Mouse (Mus musculus) hindbrain, embryonic 14.5 days (tissue): ENCODE measurements at regions not wholly inside any gene's neighbourhood (a gene's known extent, or its start where the extent isn't known, plus 50 kb on each side); places are given as distances from the start of the nearest gene placed in this dataset.

ENCODE experiments used
- ATAC-seq: fragments of 200-750 bp; cut with Nextera tagmentation; 2 replicates; pipeline ENCODE4 v1.8.0; 2017; ENCODE audit warnings: moderate number of reproducible peaks, mild to moderate bottlenecking, moderate TSS enrichment, moderate library complexity; ENCODE audit not compliant: low FRiP score
- DNase-seq: peaks from one replicate; pipeline ENCODE4 v3.0.0-alpha.2; 2015; ENCODE audit warnings: low spot score
- H3K27ac ChIP-seq: fragments of 300-500 bp; sonication (generic); 2 replicates; pipeline ENCODE4 v1.5.1; 2014; ENCODE audit warnings: mild to moderate bottlenecking, moderate library complexity
- H3K27me3 ChIP-seq: fragments of 300-500 bp; sonication (generic); 2 replicates; pipeline ENCODE4 v1.6.1; 2014; ENCODE audit warnings: mild to moderate bottlenecking, low read length, mixed read lengths; ENCODE audit not compliant: control insufficient read depth, insufficient read depth
- H3K36me3 ChIP-seq: fragments of 300-500 bp; sonication (generic); replicated peaks from 2 replicates; pipeline ENCODE4 v1.6.1; 2014; ENCODE audit not compliant: control insufficient read depth, insufficient read depth
- H3K4me1 ChIP-seq: fragments of 300-500 bp; sonication (generic); replicated peaks from 2 replicates; pipeline ENCODE4 v1.6.1; 2014; ENCODE audit warnings: antibody characterized with exemption, low read length, mixed read lengths; ENCODE audit not compliant: control insufficient read depth, insufficient read depth
- H3K4me2 ChIP-seq: fragments of 300-500 bp; sonication (generic); replicated peaks from 2 replicates; pipeline ENCODE4 v1.6.1; 2014; ENCODE audit warnings: mild to moderate bottlenecking, moderate library complexity
- H3K4me3 ChIP-seq: fragments of 300-500 bp; sonication (generic); replicated peaks from 2 replicates; pipeline ENCODE4 v1.5.1; 2014; ENCODE audit warnings: mild to moderate bottlenecking, low read length
- H3K9ac ChIP-seq: fragments of 300-500 bp; sonication (generic); 2 replicates; pipeline ENCODE4 v1.6.1; 2014
- H3K9me3 ChIP-seq: fragments of 300-500 bp; sonication (generic); 2 replicates; pipeline ENCODE4 v1.6.1; 2016; ENCODE audit warnings: low read length; ENCODE audit not compliant: control insufficient read depth
- WGBS: fragments of 180-500 bp; shearing (Covaris S2); extraction: QIAGEN DNeasy Blood & Tissue Kit; methylation state at CpG from one replicate; pipeline ENCODE4 v1.1.7; 2014; 5-methylcytosine and 5-hydroxymethylcytosine counted together

- Histone ChIP-seq H3K9ac (no peak overlapping the region), H3K4me3 (no peak overlapping the region), H3K4me1 (0 out of 2 replicates have a peak, but pooled peaks cover 3% of the 10 kb centered on the region), H3K4me2 (no peak overlapping the region), H3K27ac (no peak overlapping the region), H3K36me3 (no peaks in the 10 kb centered on the region), H3K9me3 (no peaks in the 10 kb centered on the region), H3K27me3 (no peaks in the 10 kb centered on the region)
- DNase-seq (no peak), ATAC-seq (no peak)
- 81% methylated on average over 4 of the region's 4 CpGs for WGBS
These were observed 129.9 kb downstream of the Mtx2 start for GRCm38 (mm10) chr2:74955281-74956128.

- no peaks in the 10 kb centered on the region for H3K27me3 ChIP-seq
- 95% methylated on average over 1 of the region's 1 CpGs for WGBS
- H3K4me3 ChIP-seq: no peak overlapping the region
- H3K4me2 ChIP-seq: no peak overlapping the region
- 0 out of 2 replicates have a peak, but pooled peaks cover 3% of the 10 kb centered on the region for H3K4me1 ChIP-seq
- no peaks in the 10 kb centered on the region for H3K9me3 ChIP-seq
- no peak overlapping the region for H3K27ac ChIP-seq
- DNase-seq (no peak), ATAC-seq (no peak)
- H3K36me3 ChIP-seq: no peaks in the 10 kb centered on the region
- H3K9ac ChIP-seq: no peak overlapping the region
These were observed 130.5 kb downstream of the Mtx2 start for GRCm38 (mm10) chr2:74956129-74956450.

GRCm38 (mm10) chr2:74956556-74956955 is 131.0 kb downstream of the Mtx2 start:
- Histone ChIP-seq H3K4me1 (0 out of 2 replicates have a peak, but pooled peaks cover 3% of the 10 kb centered on the region), H3K36me3 (no peaks in the 10 kb centered on the region), H3K9ac (no peak overlapping the region), H3K27ac (no peak overlapping the region), H3K4me3 (no peak overlapping the region), H3K4me2 (no peak overlapping the region), H3K27me3 (no peaks in the 10 kb centered on the region), H3K9me3 (no peaks in the 10 kb centered on the region)
- WGBS: 99% methylated on average over 2 of the region's 2 CpGs
- DNase-seq: no peak
- ATAC-seq: no peak

GRCm38 (mm10) chr2:74959936-74960335 is 134.3 kb downstream of the Mtx2 start:
- no peaks in the 10 kb centered on the region for H3K9me3 ChIP-seq
- no peak overlapping the region for H3K27ac ChIP-seq
- no peak overlapping the region for H3K4me3 ChIP-seq
- H3K36me3 ChIP-seq: no peaks in the 10 kb centered on the region
- ATAC-seq (no peak), DNase-seq (no peak)
- no peak overlapping the region for H3K9ac ChIP-seq
- peaks cover 8% of the 10 kb centered on the region for H3K4me1 ChIP-seq
- H3K4me2 ChIP-seq: no peak overlapping the region
- WGBS: 49% methylated on average over 5 of the region's 5 CpGs
- no peaks in the 10 kb centered on the region for H3K27me3 ChIP-seq

- Histone ChIP-seq H3K27me3 (no peaks in the 10 kb centered on the region), H3K4me1 (peaks cover 17% of the 10 kb centered on the region), H3K4me2 (no peak overlapping the region), H3K9ac (no peak overlapping the region), H3K9me3 (no peaks in the 10 kb centered on the region), H3K27ac (no peak overlapping the region), H3K4me3 (no peak overlapping the region), H3K36me3 (no peaks in the 10 kb centered on the region)
- ATAC-seq (no peak), DNase-seq (no peak)
- WGBS: 89% methylated on average over 6 of the region's 6 CpGs
These were observed 136.8 kb downstream of the Mtx2 start for GRCm38 (mm10) chr2:74962416-74962815.

GRCm38 (mm10) chr2:74964360-74964759 is 138.8 kb downstream of the Mtx2 start:
- Histone ChIP-seq H3K4me1 (peaks cover 17% of the 10 kb centered on the region), H3K27ac (no peak overlapping the region), H3K9ac (no peak overlapping the region), H3K36me3 (no peaks in the 10 kb centered on the region), H3K4me2 (0 out of 2 replicates have a peak overlapping the region, but pooled peaks have one; percentile 15), H3K9me3 (no peaks in the 10 kb centered on the region), H3K4me3 (no peak overlapping the region), H3K27me3 (no peaks in the 10 kb centered on the region)
- no peak for ATAC-seq
- peak; percentile 91 for DNase-seq
- 1% methylated on average over 6 of the region's 6 CpGs for WGBS

- H3K27me3 ChIP-seq: no peaks in the 10 kb centered on the region
- 0 out of 2 replicates have a peak overlapping the region, but pooled peaks have one; percentile 8 for H3K9ac ChIP-seq
- peak overlapping the region; percentile 32 for H3K4me2 ChIP-seq
- no peak overlapping the region for H3K4me3 ChIP-seq
- peaks cover 16% of the 10 kb centered on the region for H3K4me1 ChIP-seq
- H3K36me3 ChIP-seq: no peaks in the 10 kb centered on the region
- DNase-seq (no peak), ATAC-seq (no peak)
- 41% methylated on average over 3 of the region's 3 CpGs for WGBS
- H3K27ac ChIP-seq: peak overlapping the region; percentile 6; the same call in 1 of the 2 replicates
- no peaks in the 10 kb centered on the region for H3K9me3 ChIP-seq
These were observed 139.4 kb downstream of the Mtx2 start for GRCm38 (mm10) chr2:74964980-74965379.

- DNase-seq: peak; percentile 58
- WGBS: 34% methylated on average over 18 of the region's 18 CpGs
- Histone ChIP-seq H3K9ac (peak overlapping the region; percentile 8; the same call in 1 of the 2 replicates), H3K27ac (peak overlapping the region; percentile 6; the same call in 1 of the 2 replicates), H3K4me3 (no peak overlapping the region), H3K9me3 (no peaks in the 10 kb centered on the region), H3K27me3 (no peaks in the 10 kb centered on the region), H3K4me2 (peak overlapping the region; percentile 32), H3K36me3 (no peaks in the 10 kb centered on the region), H3K4me1 (peaks cover 15% of the 10 kb centered on the region)
- peak; percentile 48; the same call in 1 of the 2 replicates for ATAC-seq
These were observed 139.9 kb downstream of the Mtx2 start for GRCm38 (mm10) chr2:74965384-74966060.

- WGBS: 36% methylated on average over 14 of the region's 14 CpGs
- H3K4me2 ChIP-seq: no peak overlapping the region
- no peaks in the 10 kb centered on the region for H3K27me3 ChIP-seq
- H3K27ac ChIP-seq: 0 out of 2 replicates have a peak overlapping the region, but pooled peaks have one; percentile 41
- DNase-seq (no peak), ATAC-seq (no peak)
- no peak overlapping the region for H3K4me3 ChIP-seq
- no peak overlapping the region for H3K9ac ChIP-seq
- H3K36me3 ChIP-seq: no peaks in the 10 kb centered on the region
- peaks cover 6% of the 10 kb centered on the region for H3K4me1 ChIP-seq
- H3K9me3 ChIP-seq: no peaks in the 10 kb centered on the region
These were observed 145.1 kb downstream of the Mtx2 start for GRCm38 (mm10) chr2:74970611-74971265.
